Mouse (Mus musculus): ENCODE data around the gene Gse1.

DNA sequence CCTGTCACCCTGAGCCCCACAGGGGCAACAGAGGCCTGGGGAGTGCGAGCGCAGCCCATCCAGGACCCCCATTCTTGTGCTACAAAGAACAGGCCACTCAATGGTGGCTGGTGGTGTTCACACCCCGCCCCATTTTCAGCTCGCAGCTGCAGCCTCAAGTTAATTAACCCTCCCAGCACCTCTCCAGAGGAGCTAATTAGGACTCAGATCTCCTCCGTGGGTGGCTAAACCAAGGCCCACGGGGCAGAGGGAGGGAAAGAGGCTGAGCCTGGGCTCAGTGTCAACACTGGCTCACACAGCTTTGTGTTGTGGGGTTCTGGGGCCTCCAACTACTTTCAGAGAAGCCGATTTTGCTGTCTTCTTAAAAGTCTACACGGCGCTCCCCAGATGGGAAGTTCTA lies 75.8 kb downstream of the Gse1 start:
- TF ChIP-seq CTCF (conservative IDR thresholded peaks at IDR 0.05; ENCODE audit: insufficient read depth, insufficient read length, low read depth, low read length) (no peak), POLR2A (IDR thresholded peaks at IDR 0.05; ENCODE audit: low read depth, low read length) (no peak)

Measured in kidney, adult 2 months (tissue).